Mouse (Mus musculus) frontal cortex, postnatal 36 days (tissue): ENCODE results near the gene Col8a2.

Experiments
- DNase-seq, 2 experiments: peaks; one replicate each; pipeline ENCODE4 v3.0.0; 2022; ENCODE audit warnings: low spot score in 2 of 2

Gene Col8a2

DNA sequence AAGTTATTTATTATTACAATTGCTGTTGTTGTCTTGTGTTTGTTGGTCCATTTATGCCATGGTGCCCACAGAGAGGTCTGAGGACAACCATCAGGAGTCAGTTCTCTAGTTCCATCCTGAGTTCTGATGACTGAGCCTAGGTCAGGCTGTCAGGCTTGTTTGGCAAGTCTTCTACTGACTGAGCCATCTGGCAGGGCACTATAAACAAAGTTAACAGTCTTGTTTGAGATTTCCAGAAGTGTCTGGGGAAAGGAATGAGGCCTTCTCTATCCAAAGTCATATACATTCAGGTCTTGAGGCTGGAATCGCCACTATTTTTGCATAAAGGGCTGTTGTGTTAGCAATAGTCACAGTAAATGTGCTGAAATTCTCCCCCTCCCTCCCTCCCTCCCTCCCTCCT lies 45.2 kb downstream of the Col8a2 start:
- no peak for DNase-seq

DNA sequence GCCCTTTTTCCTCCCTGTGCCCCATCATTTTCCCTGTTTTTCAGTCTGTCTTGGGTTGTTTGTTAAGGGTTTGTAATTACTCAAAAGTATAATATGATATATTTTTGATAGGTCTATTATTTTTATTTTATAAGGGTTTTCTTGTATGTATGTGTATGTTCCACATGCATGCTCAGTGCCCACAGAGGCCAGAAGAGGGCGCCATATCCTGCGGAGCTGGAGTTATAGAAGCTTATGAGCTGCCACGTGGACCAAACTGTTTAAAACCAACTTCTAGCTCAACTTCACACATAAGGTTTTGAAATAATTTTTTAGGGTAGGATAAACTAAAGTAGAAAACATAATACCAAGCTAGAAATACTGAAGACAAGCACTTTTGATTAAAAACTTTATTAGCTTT lies 45.8 kb downstream of the Col8a2 start:
- no peak for DNase-seq

- no peak for DNase-seq
Observed at GRCm38 (mm10) chr4:126339461-126339860, 52.9 kb downstream of the Col8a2 start.

DNA sequence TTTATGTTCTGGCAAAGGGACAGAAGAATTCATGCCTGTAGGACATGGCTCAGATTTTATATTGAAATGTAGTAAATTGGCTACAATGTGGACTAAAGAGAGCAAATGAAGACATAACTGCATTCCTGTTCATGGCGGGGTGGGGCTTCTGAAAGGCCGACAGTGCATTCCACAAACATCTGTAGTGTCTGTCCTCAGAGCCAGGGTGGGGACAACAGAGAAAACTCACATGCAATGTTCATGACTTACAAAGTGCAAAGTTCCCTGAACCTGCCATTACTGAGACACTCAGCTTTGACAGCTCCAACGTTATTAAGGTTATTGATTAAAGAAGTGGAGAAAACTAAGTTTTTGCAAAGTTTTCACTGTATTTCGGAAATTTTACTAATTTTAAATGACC lies 56.9 kb downstream of the Col8a2 start:
- no peak for DNase-seq

DNA sequence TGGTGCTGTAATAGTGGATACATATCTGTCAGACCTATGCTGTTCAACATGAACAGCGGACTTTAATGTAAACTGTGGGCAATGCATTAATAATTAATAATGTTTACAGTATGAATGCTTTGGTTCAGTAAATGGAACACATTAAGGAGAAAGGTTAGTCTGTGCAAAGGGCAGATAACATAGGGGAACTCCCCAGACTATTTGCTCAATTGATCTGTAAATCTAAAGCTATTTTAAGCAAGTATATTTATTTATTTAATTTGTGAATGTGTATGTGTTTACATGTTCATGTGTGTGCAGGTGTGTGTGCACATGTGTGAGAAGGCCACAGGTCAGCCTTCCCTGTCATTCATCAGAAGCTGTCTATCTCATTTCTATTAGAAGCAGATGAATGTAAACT lies 73.5 kb downstream of the Col8a2 start:
- no peak for DNase-seq
